Mouse (Mus musculus): ENCODE measurements at regions not wholly inside any gene's neighbourhood (a gene's known extent, or its start where the extent isn't known, plus 50 kb on each side); places are given as distances from the start of the nearest gene placed in this dataset.
"Not testable (repeated sequence)": the region's sequence is repeated elsewhere in the genome, so short reads cannot be mapped to it uniquely, and the experiment has no call there.

- TF ChIP-seq CTCF (IDR thresholded peaks at IDR 0.05; ENCODE audit: low read depth), result no peak
- TF ChIP-seq EP300 (IDR thresholded peaks at IDR 0.05; ENCODE audit: low read depth), result no peak
- Histone ChIP-seq H3K27ac (ENCODE audit: low read depth) (no peak overlapping the region), H3K4me3 (ENCODE audit: low read depth, low read length) (no peak overlapping the region), H3K4me2 (ENCODE audit: low read depth, low read length) (no peak overlapping the region), H3K36me3 (replicated peaks; ENCODE audit: insufficient read depth, low read length) (no peaks in the 10 kb centered on the region), H3K9ac (replicated peaks) (no peak overlapping the region), H3K9me3 (ENCODE audit: low read length) (no peaks in the 10 kb centered on the region), H3K27me3 (ENCODE audit: insufficient read depth, low read length) (no peaks in the 10 kb centered on the region), H3K4me1 (ENCODE audit: insufficient read depth) (no peaks in the 10 kb centered on the region)
- ATAC-seq (no peak), DNase-seq (no peak)
- 77% methylated on average over 6 of the region's 6 CpGs for WGBS (ENCODE audit: insufficient replicate concordance)
Measured at GRCm38 (mm10) chr5:18477372-18478017, 117.3 kb upstream of the Gnai1 start.

- no peak overlapping the region for H3K4me3 ChIP-seq (ENCODE audit: low read depth, low read length)
- no peaks in the 10 kb centered on the region for H3K36me3 ChIP-seq (replicated peaks; ENCODE audit: insufficient read depth, low read length)
- no peaks in the 10 kb centered on the region for H3K4me1 ChIP-seq (ENCODE audit: insufficient read depth)
- H3K27ac ChIP-seq (ENCODE audit: low read depth), result no peak overlapping the region
- H3K27me3 ChIP-seq (ENCODE audit: insufficient read depth, low read length), result no peaks in the 10 kb centered on the region
- TF ChIP-seq EP300 (IDR thresholded peaks at IDR 0.05; ENCODE audit: low read depth) (no peak), CTCF (IDR thresholded peaks at IDR 0.05; ENCODE audit: low read depth) (0 out of 2 replicates have a peak, but pooled peaks have one; percentile 14)
- H3K9me3 ChIP-seq (ENCODE audit: low read length), result no peaks in the 10 kb centered on the region
- H3K9ac ChIP-seq (replicated peaks), result no peak overlapping the region
- ATAC-seq (no peak), DNase-seq (no peak)
- H3K4me2 ChIP-seq (ENCODE audit: low read depth, low read length), result no peak overlapping the region
Measured at GRCm38 (mm10) chr5:18472114-18472513, 112.0 kb upstream of the Gnai1 start.

- Histone ChIP-seq H3K9me3 (ENCODE audit: low read length) (no peaks in the 10 kb centered on the region), H3K36me3 (replicated peaks; ENCODE audit: insufficient read depth, low read length) (no peaks in the 10 kb centered on the region), H3K27me3 (ENCODE audit: insufficient read depth, low read length) (no peaks in the 10 kb centered on the region), H3K4me1 (ENCODE audit: insufficient read depth) (no peaks in the 10 kb centered on the region), H3K4me3 (ENCODE audit: low read depth, low read length) (no peak overlapping the region), H3K27ac (ENCODE audit: low read depth) (no peak overlapping the region), H3K9ac (replicated peaks) (no peak overlapping the region), H3K4me2 (ENCODE audit: low read depth, low read length) (no peak overlapping the region)
- DNase-seq, result no peak
- WGBS (ENCODE audit: insufficient replicate concordance), result 69% methylated on average over 1 of the region's 1 CpGs
- TF ChIP-seq CTCF (IDR thresholded peaks at IDR 0.05; ENCODE audit: low read depth) (no peak), EP300 (IDR thresholded peaks at IDR 0.05; ENCODE audit: low read depth) (no peak)
- ATAC-seq, result no peak
Measured at GRCm38 (mm10) chr5:18457771-18458170, 97.6 kb upstream of the Gnai1 start.

- 68% methylated on average over 1 of the region's 1 CpGs for WGBS (ENCODE audit: insufficient replicate concordance)
- DNase-seq, result no peak
- no peaks in the 10 kb centered on the region for H3K4me1 ChIP-seq (ENCODE audit: insufficient read depth)
Measured at GRCm38 (mm10) chr5:18456196-18456595, 96.0 kb upstream of the Gnai1 start.

GRCm38 (mm10) chr5:18452871-18453757 is 93.0 kb upstream of the Gnai1 start:
- ATAC-seq; H3K9me3 ChIP-seq (ENCODE audit: low read length); H3K27me3 ChIP-seq (ENCODE audit: insufficient read depth, low read length); DNase-seq; H3K4me1 ChIP-seq (ENCODE audit: insufficient read depth); H3K4me3 ChIP-seq (ENCODE audit: low read depth, low read length); H3K27ac ChIP-seq (ENCODE audit: low read depth); H3K9ac ChIP-seq (replicated peaks); H3K4me2 ChIP-seq (ENCODE audit: low read depth, low read length); H3K36me3 ChIP-seq (replicated peaks; ENCODE audit: insufficient read depth, low read length): not testable (repeated sequence)
- 66% methylated on average over 6 of the region's 6 CpGs for WGBS (ENCODE audit: insufficient replicate concordance)

More at GRCm38 (mm10) chr5:18456196-18456595, 96.0 kb upstream of the Gnai1 start:
- Histone ChIP-seq H3K27me3 (ENCODE audit: insufficient read depth, low read length) (no peaks in the 10 kb centered on the region), H3K9me3 (ENCODE audit: low read length) (no peaks in the 10 kb centered on the region), H3K36me3 (replicated peaks; ENCODE audit: insufficient read depth, low read length) (no peaks in the 10 kb centered on the region), H3K9ac (replicated peaks) (no peak overlapping the region), H3K27ac (ENCODE audit: low read depth) (no peak overlapping the region), H3K4me2 (ENCODE audit: low read depth, low read length) (no peak overlapping the region), H3K4me3 (ENCODE audit: low read depth, low read length) (no peak overlapping the region)
- no peak for ATAC-seq
- TF ChIP-seq EP300 (IDR thresholded peaks at IDR 0.05; ENCODE audit: low read depth), result no peak
- no peak for TF ChIP-seq CTCF (IDR thresholded peaks at IDR 0.05; ENCODE audit: low read depth)

- no peak for ATAC-seq
- WGBS (ENCODE audit: insufficient replicate concordance), result 80% methylated on average over 3 of the region's 3 CpGs
Measured at GRCm38 (mm10) chr5:18449261-18449660, 89.1 kb upstream of the Gnai1 start.

More at GRCm38 (mm10) chr5:18449261-18449660, 89.1 kb upstream of the Gnai1 start:
- Histone ChIP-seq H3K4me3 (ENCODE audit: low read depth, low read length) (no peak overlapping the region), H3K4me2 (ENCODE audit: low read depth, low read length) (no peak overlapping the region), H3K9me3 (ENCODE audit: low read length) (no peaks in the 10 kb centered on the region), H3K36me3 (replicated peaks; ENCODE audit: insufficient read depth, low read length) (no peaks in the 10 kb centered on the region), H3K9ac (replicated peaks) (no peak overlapping the region), H3K4me1 (ENCODE audit: insufficient read depth) (no peaks in the 10 kb centered on the region), H3K27ac (ENCODE audit: low read depth) (no peak overlapping the region), H3K27me3 (ENCODE audit: insufficient read depth, low read length) (no peaks in the 10 kb centered on the region)
- DNase-seq, result no peak
- TF ChIP-seq EP300 (IDR thresholded peaks at IDR 0.05; ENCODE audit: low read depth) (no peak), CTCF (IDR thresholded peaks at IDR 0.05; ENCODE audit: low read depth) (no peak)

Data from liver, postnatal 0 days (tissue).